Mouse (Mus musculus) lung, postnatal 0 days (tissue): ENCODE results near the gene Nav3.

Experiments
- CTCF ChIP-seq: IDR thresholded peaks from 2 replicates; pipeline ENCODE4 v1.5.1; 2016; ENCODE audit warnings: antibody characterized with exemption, mild to moderate bottlenecking
- EP300 ChIP-seq: IDR thresholded peaks from 2 replicates; pipeline ENCODE4 v1.6.1; 2016; ENCODE audit warnings: antibody characterized with exemption, mild to moderate bottlenecking, control low read depth

DNA sequence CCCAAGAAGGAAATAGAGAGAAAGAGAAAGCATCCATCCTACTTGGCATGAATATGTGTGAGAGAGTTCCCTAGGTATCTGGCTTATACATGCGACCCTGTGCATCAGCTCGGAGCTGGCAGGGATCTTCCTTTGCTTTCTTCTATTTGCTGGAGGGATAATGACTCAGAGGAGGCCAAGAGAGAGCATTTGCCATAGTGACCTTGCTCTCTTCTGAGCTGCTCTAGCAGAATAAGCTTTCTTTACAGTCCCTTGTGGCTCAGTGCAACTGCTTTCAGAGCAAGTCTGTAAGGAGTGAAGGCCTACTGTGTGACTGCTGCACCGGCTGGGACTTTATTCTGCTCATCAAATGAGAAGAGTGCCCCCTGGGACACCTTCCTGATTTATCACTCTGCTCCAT, 715.7 kb downstream of the Nav3 start:
- TF ChIP-seq CTCF (no peak), EP300 (no peak)
